ENCODE assay signal across 8 mouse cellular contexts in the genomic region with DNA sequence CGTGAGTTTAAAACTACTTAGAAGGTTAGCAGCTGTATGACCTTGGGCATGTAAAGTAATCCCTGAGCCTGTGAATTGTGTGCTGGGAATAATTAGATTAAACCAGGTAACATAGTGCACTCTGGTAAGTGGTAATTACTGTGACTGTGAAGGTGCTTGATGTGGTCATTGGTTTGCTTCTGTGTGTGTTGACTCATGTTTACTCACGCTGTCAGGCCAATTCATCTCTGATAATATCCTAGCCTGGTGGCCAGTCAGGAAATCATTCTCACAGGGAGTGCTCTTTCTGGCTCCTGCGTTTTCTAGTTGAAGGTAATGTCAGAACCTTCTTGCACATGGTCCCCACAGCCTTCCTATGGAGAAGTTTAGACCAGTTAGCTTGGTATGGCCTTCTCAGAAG. TPM values are rescaled to one million over a fixed set of nuclear protein-coding genes. Genes with fewer than 3 reads are reported as not detected.
A peak's percentile ranks its signal among the peaks of the same experiment; 100 is the strongest.
DNase-seq lines count a peak whose midpoint lies in the region; ATAC-seq and TF ChIP-seq lines count a peak whose summit lies in the region.

No protein-coding gene starts in this region.

- peak overlapping the region; percentile 75 for H3K4me3 ChIP-seq in kidney, embryonic 14.5 days (ENCODE audit: low read length)
- H3K4me3 ChIP-seq in forebrain, postnatal 0 days (ENCODE audit: low read depth, low read length), result peak overlapping the region; percentile 82
- peak overlapping the region; percentile 91 for H3K4me3 ChIP-seq in midbrain, embryonic 10.5 days

- no peak overlapping the region for H3K27ac ChIP-seq in kidney, embryonic 14.5 days (ENCODE audit: low read depth, low read length)
- H3K27ac ChIP-seq in forebrain, postnatal 0 days (ENCODE audit: low read depth, low read length), result no peak overlapping the region
- H3K27ac ChIP-seq in midbrain, embryonic 10.5 days (replicated peaks), result peak overlapping the region; percentile 92

- no peak for TF ChIP-seq CTCF in forebrain, postnatal 0 days (IDR thresholded peaks at IDR 0.05; ENCODE audit: low read depth)

- peak overlapping the region; percentile 89 for H3K9ac ChIP-seq in kidney, embryonic 14.5 days (ENCODE audit: low read depth, low read length)
- peak overlapping the region; percentile 88 for H3K9ac ChIP-seq in forebrain, postnatal 0 days

- DNase-seq in kidney, adult 8-10 months, result no peak
- DNase-seq in NIH3T3 (ENCODE audit: low read depth), result peak; percentile 35
- no peak for DNase-seq in forebrain, postnatal 0 days
- DNase-seq in midbrain, embryonic 10.5 days (ENCODE audit: low spot score), result no peak
- DNase-seq in urinary bladder, postnatal 25 days (ENCODE audit: low spot score), result no peak
- no peak for DNase-seq in gastrocnemius, postnatal 25 days
- no peak for DNase-seq in layer of hippocampus, adult 11-12 months (ENCODE audit: low spot score)

- 25% methylated on average over 3 of the region's 3 CpGs for WGBS in kidney, embryonic 14.5 days
- 36% methylated on average over 3 of the region's 3 CpGs for WGBS in forebrain, postnatal 0 days
- 31% methylated on average over 3 of the region's 3 CpGs for WGBS in midbrain, embryonic 10.5 days

- no peaks in the 10 kb centered on the region for H3K9me3 ChIP-seq in kidney, embryonic 14.5 days (ENCODE audit: control insufficient read depth, low read length)
- H3K9me3 ChIP-seq in forebrain, postnatal 0 days (ENCODE audit: low read length), result no peaks in the 10 kb centered on the region
- no peaks in the 10 kb centered on the region for H3K9me3 ChIP-seq in midbrain, embryonic 10.5 days (replicated peaks)

- H3K36me3 ChIP-seq in kidney, embryonic 14.5 days (ENCODE audit: control insufficient read depth, insufficient read depth, low read length), result peaks cover 19% of the 10 kb centered on the region; the same call in 1 of the 2 replicates
- peaks cover 14% of the 10 kb centered on the region; the same call in 1 of the 2 replicates for H3K36me3 ChIP-seq in forebrain, postnatal 0 days (ENCODE audit: insufficient read depth)
- peaks cover 26% of the 10 kb centered on the region for H3K36me3 ChIP-seq in midbrain, embryonic 10.5 days

- no peaks in the 10 kb centered on the region for H3K27me3 ChIP-seq in kidney, embryonic 14.5 days (ENCODE audit: control insufficient read depth, insufficient read depth, low read length)
- no peaks in the 10 kb centered on the region for H3K27me3 ChIP-seq in forebrain, postnatal 0 days (ENCODE audit: insufficient read depth, low read length)
- H3K27me3 ChIP-seq in midbrain, embryonic 10.5 days (ENCODE audit: low read depth, poor library complexity, severe bottlenecking), result peaks cover 13% of the 10 kb centered on the region

- H3K4me1 ChIP-seq in kidney, embryonic 14.5 days (ENCODE audit: control insufficient read depth, insufficient read depth, low read length), result peaks cover 8% of the 10 kb centered on the region; the same call in 1 of the 2 replicates
- H3K4me1 ChIP-seq in forebrain, postnatal 0 days (ENCODE audit: insufficient read depth), result no peaks in the 10 kb centered on the region; the same call in 1 of the 2 replicates
- peaks cover 16% of the 10 kb centered on the region for H3K4me1 ChIP-seq in midbrain, embryonic 10.5 days

- peak overlapping the region; percentile 48 for H3K4me2 ChIP-seq in kidney, embryonic 14.5 days (replicated peaks; ENCODE audit: low read depth, low read length)
- peak overlapping the region; percentile 74 for H3K4me2 ChIP-seq in forebrain, postnatal 0 days (ENCODE audit: low read depth)

- no peak for ATAC-seq in kidney, embryonic 14.5 days (ENCODE audit: low FRiP score, low TSS enrichment)
- ATAC-seq in forebrain, postnatal 0 days, result no peak

RNA-seq across cellular contexts. Expression of a gene that starts 1.3 kb away (rescaled TPM):
- polyA plus RNA-seq in kidney, embryonic 14.5 days (2014; fragmentation: Nextera tagmentation; extraction: Ambion mirVana), result 39.4 and 42.5 TPM in 2 replicates
- total RNA-seq in forebrain, postnatal 0 days (2014; rRNA removed), result 47.2 and 56.0 TPM in 2 replicates
- polyA plus RNA-seq in forebrain, postnatal 0 days (2015; fragmentation: Nextera tagmentation; extraction: Ambion mirVana), result 18.1 and 19.5 TPM in 2 replicates
- 64.1 and 74.5 TPM in 2 replicates for polyA plus RNA-seq in midbrain, embryonic 10.5 days (2016; fragmentation: Nextera tagmentation; extraction: Ambion mirVana)
- total RNA-seq in gastrocnemius, postnatal 25 days (2021), result 10 to 100 TPM; 16.8 to 26.9 TPM
